Mouse (Mus musculus) spleen, adult 2 months (tissue): ENCODE measurements around the gene Atxn1. TPM values are rescaled to one million over a fixed set of nuclear protein-coding genes. Genes with fewer than 3 reads are reported as not detected.

Source experiments
- DNase-seq, 2 experiments: peaks; one replicate each; pipeline versions ENCODE4 v3.0.0 to v3.0.0-alpha.2; 2012 to 2021; ENCODE audit warnings: low spot score in 2 of 2, low read depth in 1 of 2
- H3K27ac ChIP-seq: fragments of 200-500 bp; 2 replicates; pipeline ENCODE4 v1.5.1; 2012; ENCODE audit warnings: low read length, inconsistent platforms; ENCODE audit not compliant: insufficient read depth
- H3K27me3 ChIP-seq: fragments of 200-500 bp; 2 replicates; pipeline ENCODE4 v1.6.1; 2012; ENCODE audit warnings: mild to moderate bottlenecking, moderate library complexity, low read length, inconsistent platforms; ENCODE audit not compliant: control insufficient read depth, insufficient read depth
- H3K36me3 ChIP-seq: fragments of 200-500 bp; 2 replicates; pipeline ENCODE4 v1.6.1; 2012; ENCODE audit warnings: mild to moderate bottlenecking, low read length, inconsistent platforms; ENCODE audit not compliant: control insufficient read depth, insufficient read depth
- H3K4me1 ChIP-seq: fragments of 200-500 bp; 2 replicates; pipeline ENCODE4 v1.6.1; 2011; ENCODE audit warnings: inconsistent platforms; ENCODE audit not compliant: control insufficient read depth, insufficient read depth, insufficient read length
- H3K4me3 ChIP-seq: fragments of 200-500 bp; 2 replicates; pipeline ENCODE4 v1.5.1; 2011; ENCODE audit warnings: mild to moderate bottlenecking, inconsistent platforms; ENCODE audit not compliant: insufficient read depth, insufficient read length; ENCODE audit errors: extremely low read depth
- CTCF ChIP-seq: fragments of 200-500 bp; IDR thresholded peaks from 2 replicates; pipeline ENCODE4 v1.5.1; 2011; ENCODE audit warnings: mild to moderate bottlenecking, inconsistent platforms; ENCODE audit not compliant: insufficient read depth, insufficient read length, insufficient replicate concordance; ENCODE audit errors: extremely low read depth
- POLR2A ChIP-seq: fragments of 200-500 bp; IDR thresholded peaks from 2 replicates; pipeline ENCODE4 v1.6.1; 2011; ENCODE audit warnings: low read depth, low read length, inconsistent platforms
- WGBS: fragments of 180-500 bp; shearing (Covaris S2); methylation state at CpG from one replicate; pipeline ENCODE4 v1.1.7; 2018; 5-methylcytosine and 5-hydroxymethylcytosine counted together
- polyA plus RNA-seq: library from polyadenylated mRNA; depleted of rRNA; stranded (reverse); fragments of >200 nt; gene quantifications from 2 replicates; pipeline ENCODE4 v1.2.3, GENCODE M21; 2012

The Atxn1 gene
- polyA plus RNA-seq, 1 experiment = 10.6 TPM

DNA sequence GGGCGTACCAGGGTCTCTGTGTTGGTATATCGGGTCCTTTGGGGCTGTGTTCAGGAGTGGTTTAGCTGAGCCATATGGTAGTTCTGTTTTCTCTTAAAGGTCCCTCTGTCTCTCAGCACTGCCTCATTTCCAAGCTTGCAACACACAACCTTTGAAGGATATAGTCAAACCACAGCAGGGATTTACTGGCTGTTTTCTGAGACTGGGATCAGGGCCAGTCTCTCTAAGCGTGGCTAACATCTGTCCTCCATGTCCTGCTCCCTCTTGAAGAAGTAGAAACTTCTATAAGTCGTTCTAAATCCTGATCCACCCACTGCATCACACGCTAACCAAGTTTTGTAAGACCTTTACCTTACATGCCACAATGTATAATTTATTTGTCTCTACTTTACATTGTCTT lies 36.5 kb upstream of the Atxn1 start:
- H3K27ac ChIP-seq = no peak overlapping the region
- no peaks in the 10 kb centered on the region for H3K27me3 ChIP-seq
- H3K36me3 ChIP-seq = no peaks in the 10 kb centered on the region
- peaks cover 3% of the 10 kb centered on the region; the same call in 1 of the 2 replicates for H3K4me1 ChIP-seq
- no peak overlapping the region for H3K4me3 ChIP-seq
- DNase-seq = no peak
- TF ChIP-seq POLR2A (no peak), CTCF (no peak)
- 85% methylated on average over 5 of the region's 5 CpGs for WGBS

DNA sequence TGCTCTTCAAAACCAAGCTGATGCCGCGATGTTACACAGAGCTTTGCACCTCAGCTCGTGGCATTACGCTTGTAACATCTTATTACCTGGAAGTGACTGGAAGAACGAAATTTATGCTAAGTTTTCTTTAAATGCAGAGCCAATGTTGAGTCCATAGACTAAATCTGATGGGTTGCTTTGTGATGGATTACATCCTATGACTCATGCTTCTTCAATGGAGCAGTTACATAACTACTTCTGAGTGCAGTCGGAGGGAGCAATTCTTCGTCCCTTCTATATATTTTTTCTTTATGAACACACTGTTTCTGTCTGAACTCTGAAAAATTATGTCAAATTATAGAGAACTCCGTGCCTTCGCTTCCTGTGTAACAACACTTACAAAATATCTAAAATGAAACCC lies 28.1 kb upstream of the Atxn1 start:
- no peak overlapping the region for H3K4me3 ChIP-seq
- DNase-seq = no peak
- 86% methylated on average over 9 of the region's 9 CpGs for WGBS
- no peak for TF ChIP-seq POLR2A
- no peak for TF ChIP-seq CTCF
- H3K27me3 ChIP-seq = no peaks in the 10 kb centered on the region
- H3K36me3 ChIP-seq = no peaks in the 10 kb centered on the region
- H3K27ac ChIP-seq = no peak overlapping the region
- H3K4me1 ChIP-seq = peaks cover 2% of the 10 kb centered on the region; the same call in 1 of the 2 replicates

- 85% methylated on average over 5 of the region's 5 CpGs for WGBS
- TF ChIP-seq CTCF = no peak
- no peak for TF ChIP-seq POLR2A
Measured at GRCm38 (mm10) chr13:45990486-45990885, 25.7 kb upstream of the Atxn1 start.

GRCm38 (mm10) chr13:45979246-45979645 lies 14.4 kb upstream of the Atxn1 start:
- H3K27ac ChIP-seq = no peak overlapping the region
- 92% methylated on average over 5 of the region's 5 CpGs for WGBS
- no peaks in the 10 kb centered on the region for H3K36me3 ChIP-seq
- H3K4me1 ChIP-seq = no peaks in the 10 kb centered on the region; the same call in 1 of the 2 replicates
- no peaks in the 10 kb centered on the region for H3K27me3 ChIP-seq
- TF ChIP-seq CTCF = no peak
- TF ChIP-seq POLR2A = no peak
- H3K4me3 ChIP-seq = no peak overlapping the region
- DNase-seq = no peak

More at GRCm38 (mm10) chr13:45990486-45990885, 25.7 kb upstream of the Atxn1 start:
- Histone ChIP-seq H3K27me3 (no peaks in the 10 kb centered on the region), H3K4me3 (no peak overlapping the region), H3K27ac (no peak overlapping the region), H3K4me1 (no peaks in the 10 kb centered on the region), H3K36me3 (no peaks in the 10 kb centered on the region)
- no peak for DNase-seq

DNA sequence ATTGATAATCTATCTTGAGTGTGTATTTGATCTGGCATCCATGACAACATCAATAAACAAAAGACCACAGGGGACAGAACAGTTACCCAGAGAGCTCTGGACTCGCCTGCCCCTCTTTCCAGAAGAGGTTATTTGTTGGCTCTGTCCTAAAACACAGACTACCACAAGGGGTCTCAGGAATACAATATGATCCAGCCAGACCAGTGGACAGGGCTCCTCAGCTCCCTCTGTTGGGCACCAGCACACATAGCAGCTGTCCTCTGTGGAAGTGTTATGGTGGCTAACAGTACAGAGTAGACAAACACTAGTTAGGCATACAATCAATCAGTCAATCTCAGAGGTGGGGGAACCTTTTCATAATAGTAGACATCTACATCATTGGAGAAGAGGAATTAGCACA lies 12.1 kb upstream of the Atxn1 start:
- peak in 1 of 2 experiments; percentile 53 for DNase-seq
- H3K36me3 ChIP-seq = no peaks in the 10 kb centered on the region
- WGBS = 20% methylated on average over 1 of the region's 1 CpGs
- no peak for TF ChIP-seq POLR2A
- peak; percentile 79; the same call in 1 of the 2 replicates for TF ChIP-seq CTCF
- H3K27me3 ChIP-seq = no peaks in the 10 kb centered on the region
- no peak overlapping the region for H3K4me3 ChIP-seq
- no peaks in the 10 kb centered on the region; the same call in 1 of the 2 replicates for H3K4me1 ChIP-seq
- no peak overlapping the region for H3K27ac ChIP-seq

- no peak for DNase-seq
- no peaks in the 10 kb centered on the region for H3K36me3 ChIP-seq
- H3K27ac ChIP-seq = no peak overlapping the region
- 25% methylated on average over 3 of the region's 3 CpGs for WGBS
- TF ChIP-seq CTCF = no peak
- no peak overlapping the region for H3K4me3 ChIP-seq
- H3K4me1 ChIP-seq = peaks cover 2% of the 10 kb centered on the region; the same call in 1 of the 2 replicates
- no peaks in the 10 kb centered on the region for H3K27me3 ChIP-seq
Measured at GRCm38 (mm10) chr13:45974651-45975050, 9.8 kb upstream of the Atxn1 start.

- Histone ChIP-seq H3K36me3 (no peaks in the 10 kb centered on the region), H3K4me3 (no peak overlapping the region), H3K27ac (no peak overlapping the region), H3K27me3 (no peaks in the 10 kb centered on the region), H3K4me1 (peaks cover 2% of the 10 kb centered on the region; the same call in 1 of the 2 replicates)
- WGBS = 53% methylated on average over 7 of the region's 7 CpGs
- no peak for TF ChIP-seq CTCF
- no peak for DNase-seq
Measured at GRCm38 (mm10) chr13:45973972-45974490, 9.2 kb upstream of the Atxn1 start.
